Mouse (Mus musculus) retina, embryonic 14.5 days (tissue): ENCODE measurements around the gene Tpd52l1.
A peak's percentile ranks its signal among the peaks of the same experiment; 100 is the strongest.

ENCODE experiments used
- DNase-seq: peaks from one replicate; pipeline ENCODE4 v3.0.0-alpha.2; 2015; ENCODE audit warnings: low spot score

Tpd52l1 gene

DNA sequence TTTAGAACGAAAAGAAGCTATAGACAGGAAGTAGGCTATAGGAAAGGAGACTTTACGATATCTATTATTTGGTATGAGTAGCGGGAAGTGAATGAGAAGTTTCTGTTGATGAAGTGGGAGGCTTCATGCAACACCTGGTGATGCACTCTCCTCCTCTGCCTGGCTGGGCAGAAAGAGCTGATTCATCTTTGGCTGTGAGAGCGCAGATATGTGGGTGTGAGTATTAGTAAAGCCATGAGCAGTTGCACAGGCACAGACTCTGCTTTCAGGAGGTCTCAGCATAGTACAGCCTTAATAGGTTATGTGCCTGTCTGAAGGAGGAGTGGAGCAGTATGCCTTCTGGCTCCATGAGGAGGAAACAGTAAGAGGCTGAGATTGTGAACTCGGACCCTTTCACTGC lies 109.3 kb downstream of the Tpd52l1 start:
- DNase-seq = no peak

DNA sequence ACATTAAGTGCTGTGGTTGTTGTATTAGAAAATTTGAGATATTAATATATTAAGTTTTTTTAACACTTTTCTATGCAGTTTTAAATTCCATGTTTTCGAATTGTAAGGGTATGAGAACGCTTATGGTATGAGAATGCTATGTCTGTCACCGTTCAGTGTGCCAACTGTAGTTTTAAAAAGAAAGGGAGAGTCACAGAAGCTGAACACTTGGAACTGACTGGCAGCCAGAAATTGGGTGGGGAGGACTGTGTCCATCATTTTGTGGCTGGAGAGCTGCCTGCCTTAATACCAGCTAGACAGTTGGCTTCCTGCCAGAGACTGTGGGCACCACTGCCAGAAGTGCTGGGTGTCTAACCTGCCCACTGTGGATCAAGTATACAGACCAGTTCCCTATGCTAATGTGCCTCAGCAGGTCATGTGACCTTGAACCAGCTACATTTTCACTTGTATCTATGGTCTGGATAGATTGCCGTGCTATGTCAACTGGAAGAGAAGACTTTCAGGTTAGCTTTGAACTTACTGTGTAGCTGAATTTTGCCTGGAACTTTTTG lies 114.5 kb downstream of the Tpd52l1 start:
- DNase-seq = no peak

DNA sequence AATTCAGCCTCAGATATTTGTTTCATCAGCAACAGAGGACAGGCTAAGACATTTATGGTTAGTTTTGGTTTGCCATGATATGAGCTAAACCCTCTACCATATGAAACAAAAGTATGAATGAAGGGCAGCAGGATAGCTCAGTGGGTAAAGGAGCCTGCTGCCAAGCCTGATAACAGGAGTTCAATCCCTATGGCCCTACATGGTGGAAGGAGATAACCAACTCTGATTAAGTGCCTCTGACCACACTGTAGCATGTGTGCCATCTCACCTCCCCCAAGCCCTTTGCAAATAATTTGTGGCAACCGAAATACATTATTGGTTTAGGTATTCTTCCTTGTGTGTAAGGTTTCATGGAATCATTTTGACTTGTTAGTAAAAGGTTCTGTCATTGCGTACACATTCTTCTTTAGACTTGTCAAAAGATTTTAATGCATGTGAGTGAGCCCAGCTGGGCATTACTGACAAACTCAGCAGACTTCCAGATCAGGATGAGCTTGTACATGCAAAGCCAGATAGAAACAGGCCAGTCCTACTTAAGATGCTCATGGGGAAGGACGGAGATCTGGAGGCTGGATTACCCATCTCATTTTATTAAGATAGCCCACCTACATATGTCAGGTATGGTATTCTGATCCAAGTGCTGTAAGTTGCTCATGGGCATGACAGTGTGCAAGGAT lies 115.3 kb downstream of the Tpd52l1 start:
- DNase-seq = no peak

DNA sequence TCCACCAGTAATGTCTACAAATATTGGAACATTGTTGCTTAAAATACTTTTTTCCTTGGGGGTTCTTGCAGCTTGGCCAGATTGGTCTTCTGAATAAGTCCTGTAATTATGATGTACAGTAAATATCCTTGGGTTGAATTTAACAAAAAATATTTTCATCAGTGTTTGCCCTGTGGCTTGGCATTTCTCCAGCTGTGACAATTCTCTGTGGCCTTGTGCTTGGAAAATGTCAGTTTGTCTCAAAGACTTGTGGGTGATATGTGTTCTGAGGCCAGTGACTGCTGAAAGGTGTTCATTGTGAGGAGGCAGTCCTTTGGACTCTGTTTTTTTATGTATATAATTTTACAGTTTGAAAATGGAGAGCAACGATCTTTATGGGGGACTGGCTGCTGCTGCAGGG lies 116.3 kb downstream of the Tpd52l1 start:
- no peak for DNase-seq

DNA sequence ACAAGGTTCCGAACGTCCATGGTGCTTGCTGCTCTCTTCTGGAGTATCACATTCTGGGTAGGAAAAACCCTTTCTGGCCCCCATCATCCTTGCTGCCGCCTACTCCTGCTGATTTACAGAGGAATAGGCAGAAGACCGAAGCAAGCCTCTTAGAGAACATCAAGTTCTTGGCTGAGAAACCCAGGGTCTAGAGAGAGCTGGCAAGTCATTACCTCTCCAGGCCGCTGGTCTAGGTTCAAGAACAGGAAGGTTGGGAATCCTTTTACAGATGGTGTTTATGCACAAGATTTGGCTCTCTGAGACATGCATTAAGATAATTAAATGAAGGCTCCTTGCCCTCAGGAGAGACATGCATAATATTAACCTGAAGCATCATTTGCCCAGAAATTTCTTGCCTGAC lies 127.3 kb downstream of the Tpd52l1 start:
- DNase-seq = no peak

DNA sequence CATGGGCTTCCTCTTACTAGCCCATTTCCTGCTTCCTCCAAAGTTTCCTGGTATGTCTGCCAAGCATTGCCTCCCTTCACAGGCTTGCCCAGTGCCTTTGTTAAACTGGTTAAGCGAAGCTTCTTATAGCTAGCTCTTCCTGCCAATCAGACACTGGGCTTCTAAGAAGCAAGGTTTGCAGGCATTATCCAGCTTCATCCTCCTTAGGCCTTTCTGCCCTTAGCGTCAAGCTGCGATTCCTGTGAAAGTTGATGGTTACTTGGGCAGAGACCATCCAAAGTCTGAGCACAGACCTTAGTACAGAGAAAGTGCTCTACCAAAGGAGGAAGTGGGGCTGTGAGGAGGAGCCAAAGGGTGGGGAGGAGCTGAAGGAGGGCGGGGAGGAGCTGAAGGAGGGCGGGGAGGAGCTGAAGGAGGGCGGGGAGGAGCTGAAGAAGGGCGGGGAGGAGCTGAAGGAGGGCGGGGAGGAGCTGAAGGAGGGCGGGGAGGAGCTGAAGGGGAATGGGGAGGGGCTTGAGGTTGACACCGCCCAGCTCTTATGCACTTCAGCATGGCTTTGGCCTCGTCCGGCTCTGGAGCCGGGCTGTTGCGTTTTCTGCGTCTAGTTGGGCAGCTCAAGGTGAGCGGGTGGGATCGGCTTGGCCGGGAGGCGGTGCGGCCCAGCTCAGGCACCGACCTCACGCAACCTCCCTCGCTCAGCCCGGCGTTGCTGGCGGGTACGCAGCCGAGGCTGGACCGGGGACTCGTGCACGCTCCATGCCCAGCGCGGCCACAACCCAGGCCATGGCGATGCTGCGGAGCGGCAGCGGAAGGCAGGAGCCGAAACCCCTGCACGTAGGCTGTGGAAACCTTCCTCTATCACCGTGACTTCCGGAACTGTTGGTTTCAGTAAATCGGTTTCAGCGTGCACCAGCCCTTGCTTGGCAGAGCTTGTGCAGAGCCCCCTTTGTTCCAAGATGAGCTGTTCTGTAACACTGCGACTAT lies 132.6 kb downstream of the Tpd52l1 start, which contains the start of gene Hddc2:
TSS of gene Hddc2 (plus strand) at position 519 of the 984 bp plus-strand sequence.
- peak; percentile 88 for DNase-seq

DNA sequence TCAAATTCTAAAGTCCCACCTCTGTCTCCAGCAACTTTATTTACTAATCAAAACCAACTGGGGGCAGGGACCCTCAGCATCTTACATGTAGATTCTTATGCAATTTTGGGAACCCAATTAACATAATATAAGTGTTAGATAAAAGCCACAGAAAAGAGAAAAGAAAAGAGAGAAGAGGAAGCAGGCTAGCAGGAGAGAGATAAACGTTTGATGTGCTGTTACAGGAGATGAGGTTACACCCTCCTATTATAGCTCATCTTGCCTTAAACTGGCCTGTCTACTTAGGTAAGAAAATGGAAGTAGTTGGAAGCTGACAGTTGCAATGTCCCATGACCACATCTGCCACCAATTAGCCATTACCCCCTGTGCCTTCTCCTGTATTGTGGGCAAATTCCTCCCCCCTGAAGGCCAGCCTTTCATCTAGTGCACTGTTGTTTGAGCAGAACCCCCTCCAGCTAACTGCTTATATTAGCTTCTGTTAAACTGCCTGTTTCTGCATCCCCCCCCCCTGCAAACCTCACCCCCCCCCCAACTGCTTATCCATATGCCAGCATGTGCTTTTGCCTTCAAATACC lies 138.6 kb downstream of the Tpd52l1 start:
- no peak for DNase-seq

DNA sequence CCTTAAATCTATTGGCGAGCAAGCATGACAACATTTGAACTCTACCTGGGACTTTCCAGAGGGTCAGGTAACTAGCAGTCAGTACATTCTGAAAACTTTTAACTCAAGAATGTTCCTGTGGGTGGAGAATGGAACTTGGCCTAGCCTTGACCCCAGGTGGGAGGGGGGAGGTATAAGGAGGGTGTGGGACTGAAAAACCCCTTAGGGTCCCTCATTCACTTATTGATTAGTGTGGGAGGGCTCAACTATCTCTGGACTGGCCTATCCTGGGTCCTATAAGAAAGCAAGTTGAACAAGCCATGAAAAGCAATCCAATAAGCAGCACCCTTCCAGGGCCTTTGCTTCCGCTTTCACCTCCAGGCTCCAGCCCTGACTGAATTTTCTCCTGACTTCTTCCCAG lies 142.3 kb downstream of the Tpd52l1 start:
- no peak for DNase-seq

DNA sequence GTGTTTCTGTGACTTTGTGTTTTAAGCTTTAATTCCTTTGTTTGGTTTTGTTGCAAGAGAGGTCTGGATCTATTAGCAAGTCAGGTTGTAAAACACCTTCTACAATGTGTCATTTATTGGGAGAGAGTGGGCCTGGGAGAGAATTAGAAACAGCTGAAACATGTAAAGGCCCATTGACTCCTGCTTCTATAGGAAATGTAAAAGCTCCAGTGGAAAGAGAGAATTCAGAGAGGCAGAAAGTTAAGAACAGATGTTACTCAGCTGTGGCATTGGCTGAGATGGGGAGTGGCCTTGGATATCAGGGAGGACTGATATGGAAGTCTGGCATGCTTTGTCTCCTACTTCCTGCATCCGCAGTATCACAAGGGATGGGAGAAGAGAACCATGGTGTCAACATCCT lies 145.5 kb downstream of the Tpd52l1 start:
- no peak for DNase-seq

DNA sequence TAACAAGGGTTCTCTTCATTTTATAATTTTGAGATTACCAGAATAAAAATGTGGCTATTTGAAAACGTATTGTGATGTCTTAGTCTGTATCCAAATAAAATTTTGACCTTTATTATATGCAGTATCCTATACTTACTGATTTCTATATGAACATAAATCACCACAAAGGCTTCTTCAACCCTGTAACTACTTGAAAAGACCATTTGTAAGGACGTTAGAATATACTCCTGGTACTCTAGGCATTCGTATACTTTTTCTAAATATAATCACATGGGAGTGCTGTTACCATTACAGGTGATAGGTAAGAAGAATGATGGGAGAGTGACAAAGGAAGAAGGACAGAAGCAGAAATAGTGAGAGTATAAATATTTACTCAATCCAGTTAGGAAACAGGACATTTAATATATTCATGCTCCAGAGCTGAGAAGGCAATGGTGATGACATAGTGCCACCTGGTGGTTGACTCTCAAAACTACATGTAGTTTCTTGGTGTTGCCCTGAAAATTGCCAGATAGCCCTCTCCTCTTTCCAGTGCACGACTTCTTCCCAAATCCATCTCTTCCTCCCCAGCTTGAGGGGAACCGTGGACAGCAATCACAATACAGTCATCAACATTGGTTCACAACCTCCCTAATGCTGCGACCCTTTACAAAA lies 146.7 kb downstream of the Tpd52l1 start:
- peak; percentile 88 for DNase-seq

DNA sequence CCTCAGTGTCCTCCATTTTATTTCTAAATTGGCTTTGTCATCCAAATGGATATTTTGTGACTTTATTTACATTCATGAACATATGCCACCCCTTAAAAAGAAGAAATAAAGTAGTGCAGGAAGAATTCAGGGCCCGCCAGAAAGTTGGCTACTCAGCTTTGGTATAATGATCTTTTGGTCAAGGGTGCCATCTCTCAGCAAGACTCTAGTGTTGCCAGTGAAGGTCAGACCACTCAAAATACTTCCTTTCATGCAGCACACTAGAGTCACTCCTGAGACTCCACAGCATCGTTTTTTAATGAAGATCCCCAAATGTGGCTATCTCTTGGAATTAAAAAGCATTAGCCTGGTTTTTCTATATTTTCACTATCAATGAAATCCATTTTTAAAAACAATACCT lies 147.5 kb downstream of the Tpd52l1 start:
- DNase-seq = no peak

DNA sequence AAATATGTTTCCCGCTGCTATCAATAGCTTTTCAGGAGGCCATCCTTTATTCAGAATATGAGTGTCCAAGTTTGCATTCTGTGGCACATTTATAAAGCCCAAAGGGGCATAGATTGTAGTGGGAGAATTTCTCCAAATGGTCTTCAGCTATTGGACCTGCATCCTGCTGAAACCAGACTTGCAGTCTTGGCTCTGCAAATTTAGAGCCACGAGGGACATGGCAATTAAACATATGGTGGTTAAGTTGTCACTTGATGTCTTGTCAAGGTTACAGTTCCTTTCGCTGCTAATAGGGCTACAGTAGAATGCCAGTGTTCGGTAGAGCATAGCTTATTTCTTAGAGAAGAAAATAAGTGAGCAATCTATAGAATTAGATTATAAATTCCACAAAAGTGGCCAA lies 148.7 kb downstream of the Tpd52l1 start:
- DNase-seq = peak; percentile 56

DNA sequence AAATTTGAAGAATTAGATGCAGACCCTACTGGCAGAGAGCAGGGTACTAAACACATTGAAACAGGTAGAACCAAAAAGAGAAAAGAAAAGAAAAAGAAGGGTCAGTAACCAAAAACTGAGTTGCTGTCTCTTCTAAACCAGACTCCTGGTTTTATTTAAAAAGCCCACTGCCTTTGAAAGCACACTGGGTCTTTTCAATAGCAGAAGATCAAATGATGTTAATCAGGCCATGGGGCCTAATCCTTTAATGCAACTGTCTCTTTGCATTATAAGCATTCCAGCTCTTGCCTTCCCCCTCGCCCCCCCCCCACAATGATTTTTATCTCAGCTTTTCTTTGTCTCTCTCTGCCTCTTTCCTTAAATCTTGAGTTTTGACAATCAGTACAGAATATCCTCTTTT lies 149.3 kb downstream of the Tpd52l1 start:
- peak; percentile 49 for DNase-seq

DNA sequence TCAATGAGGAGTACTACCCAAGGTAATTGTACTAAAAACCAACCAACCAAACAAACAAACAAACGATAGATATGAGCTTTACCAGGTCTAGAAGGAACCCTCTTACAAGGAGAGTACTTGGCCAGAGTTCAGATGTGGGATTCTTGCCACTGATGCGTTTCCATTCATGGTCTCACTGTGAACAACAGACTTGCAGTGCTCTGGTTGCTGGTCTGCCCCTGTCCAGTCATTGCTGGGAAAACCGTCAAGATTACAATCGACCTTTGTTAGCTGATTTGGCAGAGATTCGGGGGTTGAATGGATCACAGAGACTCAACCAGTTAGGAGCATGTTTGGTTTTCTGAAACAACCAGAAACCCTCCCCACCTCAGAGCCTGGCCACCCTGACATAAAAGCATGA lies 150.1 kb downstream of the Tpd52l1 start:
- DNase-seq = no peak

DNA sequence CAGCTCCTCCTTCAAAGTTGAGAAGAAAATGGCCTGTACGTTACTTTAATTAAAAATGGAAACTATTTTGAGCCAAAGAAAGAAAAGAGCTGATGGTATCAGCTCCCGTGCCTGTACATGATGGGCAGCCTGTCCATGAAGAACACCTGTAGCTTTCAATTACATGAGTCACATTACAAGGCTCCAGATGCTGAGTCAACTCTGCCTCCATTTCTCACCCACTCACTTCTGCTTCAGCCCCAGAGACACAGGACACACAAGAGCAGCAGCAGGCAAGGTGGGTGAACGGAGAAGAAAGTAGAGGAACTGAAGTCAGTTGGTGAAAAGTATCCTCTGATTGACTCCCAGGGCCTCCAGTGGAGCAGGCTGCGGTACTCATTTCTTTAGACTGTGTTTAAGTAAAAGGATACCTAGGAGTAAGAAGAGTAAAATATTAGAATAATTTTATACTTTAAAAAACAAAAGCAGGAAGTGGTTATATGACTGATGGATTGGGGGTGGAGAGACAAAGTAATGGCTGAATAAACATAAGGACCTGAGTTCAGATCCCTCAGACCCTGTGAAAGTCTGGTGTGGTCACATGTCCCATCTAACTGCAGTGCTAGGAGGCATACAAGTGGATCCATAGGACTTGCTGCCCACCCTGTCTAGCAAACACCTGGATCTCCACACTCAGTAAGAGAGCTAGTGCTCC lies 156.9 kb downstream of the Tpd52l1 start:
- no peak for DNase-seq

DNA sequence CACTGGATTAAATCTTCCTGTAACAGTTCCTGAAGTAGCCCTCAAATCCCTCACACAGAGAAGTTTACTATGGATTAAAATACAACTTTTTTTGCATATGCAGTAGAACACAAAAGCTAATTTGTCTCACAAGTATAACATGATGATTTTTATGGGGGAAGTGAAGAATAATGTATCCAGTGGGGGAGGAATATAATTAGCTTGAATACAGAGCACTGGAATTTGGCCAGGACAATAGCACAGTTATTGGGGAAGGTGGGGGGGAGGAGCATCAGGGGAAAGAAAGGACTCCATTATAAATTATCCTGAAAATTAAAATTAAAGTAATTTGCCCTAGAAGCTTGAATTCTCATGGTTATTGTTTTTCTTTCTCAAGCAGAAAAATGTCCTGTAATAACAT lies 158.0 kb downstream of the Tpd52l1 start:
- no peak for DNase-seq
